Mouse (Mus musculus) C2C12 (cell line): ENCODE data around the gene Mlkl. TPM values are rescaled to one million over a fixed set of nuclear protein-coding genes. Genes with fewer than 3 reads are reported as not detected.
"Not testable (repeated sequence)": the region's sequence is repeated elsewhere in the genome, so short reads cannot be mapped to it uniquely, and the experiment has no call there.

Experiments used
- H3K27me3 ChIP-seq: one replicate; pipeline ENCODE4 v1.6.1; 2011; ENCODE audit not compliant: control insufficient read depth, insufficient read depth, insufficient read length
- H3K36me3 ChIP-seq: one replicate; pipeline ENCODE4 v1.6.1; 2011; ENCODE audit not compliant: control insufficient read depth, insufficient read depth
- H3K4me3 ChIP-seq: one replicate; pipeline ENCODE4 v1.5.1; 2011; ENCODE audit warnings: mild to moderate bottlenecking, control low read depth; ENCODE audit not compliant: poor library complexity, insufficient read depth, severe bottlenecking
- H3K79me2 ChIP-seq: one replicate; pipeline ENCODE4 v1.6.1; 2011; ENCODE audit not compliant: control insufficient read depth, insufficient read depth
- H3K79me3 ChIP-seq: one replicate; pipeline ENCODE4 v1.6.1; 2011; ENCODE audit warnings: low read depth, control low read depth
- H3ac ChIP-seq: one replicate; pipeline ENCODE3; 2011; ENCODE audit warnings: low read depth; ENCODE audit not compliant: control insufficient read depth, insufficient read length
- CEBPB ChIP-seq: IDR thresholded peaks from one replicate; pipeline ENCODE4 v1.6.1; 2011; ENCODE audit warnings: low read depth, mild to moderate bottlenecking, control low read depth, moderate library complexity
- CTCF ChIP-seq: IDR thresholded peaks from one replicate; pipeline ENCODE4 v1.5.1; 2011; ENCODE audit not compliant: control insufficient read depth, insufficient read depth, insufficient read length
- FOSL1 ChIP-seq: IDR thresholded peaks from one replicate; pipeline ENCODE4 v1.8.0; 2011; ENCODE audit warnings: mild to moderate bottlenecking, low read length; ENCODE audit not compliant: poor library complexity, insufficient read depth, severe bottlenecking
- MAX ChIP-seq: IDR thresholded peaks from one replicate; pipeline ENCODE4 v1.6.1; 2011; ENCODE audit warnings: mild to moderate bottlenecking, control low read depth
- MYOD1 ChIP-seq: IDR thresholded peaks from one replicate; pipeline ENCODE4 v1.6.1; 2011; ENCODE audit warnings: low read depth; ENCODE audit not compliant: control insufficient read depth, insufficient read length
- MYOG ChIP-seq: IDR thresholded peaks from one replicate; pipeline ENCODE4 v1.6.1; 2011; ENCODE audit not compliant: control insufficient read depth, insufficient read length; ENCODE audit errors: extremely low read depth
- USF1 ChIP-seq: IDR thresholded peaks from one replicate; pipeline ENCODE4 v1.6.1; 2011; ENCODE audit warnings: low read depth, mild to moderate bottlenecking, control low read depth, moderate library complexity
- polyA plus RNA-seq: library from polyadenylated mRNA; unstranded; fragments of >200 nt; fragmentation: generic; extraction: Trizol; gene quantifications from one replicate; pipeline ENCODE4 v1.2.1, GENCODE M21; 2012; ENCODE audit warnings: missing spikeins

Gene Mlkl
- polyA plus RNA-seq, 1 experiment, result 20.1 TPM

- Histone ChIP-seq H3K79me3 (no peaks in the 10 kb centered on the region), H3ac (no peak overlapping the region), H3K36me3 (peaks cover 19% of the 10 kb centered on the region), H3K4me3 (no peak overlapping the region), H3K79me2 (no peaks in the 10 kb centered on the region), H3K27me3 (no peaks in the 10 kb centered on the region)
- no peak for TF ChIP-seq MYOG
- no peak for TF ChIP-seq MAX
- no peak for TF ChIP-seq FOSL1
- TF ChIP-seq USF1, result no peak
- TF ChIP-seq MYOD1, result no peak
- TF ChIP-seq CTCF, result no peak
- TF ChIP-seq CEBPB, result no peak
Observed at GRCm38 (mm10) chr8:111268277-111268676, 69.7 kb downstream of the Mlkl start.

GRCm38 (mm10) chr8:111266161-111266560 lies 71.8 kb downstream of the Mlkl start:
- not testable (repeated sequence) for H3K79me3 ChIP-seq, H3K27me3 ChIP-seq, H3K79me2 ChIP-seq, H3ac ChIP-seq, H3K4me3 ChIP-seq
- peaks cover 14% of the 10 kb centered on the region for H3K36me3 ChIP-seq

GRCm38 (mm10) chr8:111264693-111265220 lies 73.2 kb downstream of the Mlkl start:
- peaks cover 5% of the 10 kb centered on the region for H3K36me3 ChIP-seq
- H3ac ChIP-seq, result no peak overlapping the region
- TF ChIP-seq USF1 (no peak), MYOG (no peak), FOSL1 (no peak), MYOD1 (no peak), MAX (no peak), CTCF (no peak), CEBPB (no peak)
- no peak overlapping the region for H3K4me3 ChIP-seq
- no peaks in the 10 kb centered on the region for H3K79me3 ChIP-seq
- H3K27me3 ChIP-seq, result no peaks in the 10 kb centered on the region
- H3K79me2 ChIP-seq, result no peaks in the 10 kb centered on the region

- TF ChIP-seq USF1 (no peak), MYOD1 (no peak), CTCF (no peak), MAX (no peak), CEBPB (no peak), MYOG (no peak), FOSL1 (no peak)
- peaks cover 18% of the 10 kb centered on the region for H3K79me2 ChIP-seq
- peaks cover 15% of the 10 kb centered on the region for H3K79me3 ChIP-seq
- no peak overlapping the region for H3ac ChIP-seq
- no peak overlapping the region for H3K4me3 ChIP-seq
- no peaks in the 10 kb centered on the region for H3K36me3 ChIP-seq
- H3K27me3 ChIP-seq, result no peaks in the 10 kb centered on the region
Observed at GRCm38 (mm10) chr8:111261981-111262381, 76.0 kb downstream of the Mlkl start.

Other genes with a start within 250 kb of the Mlkl start
- gene Clec18a, start 245.8 kb downstream of the Mlkl start, polyA plus RNA-seq, result not detected
- gene Pdpr, start 243.5 kb downstream of the Mlkl start, polyA plus RNA-seq, result 5.2 TPM
- gene Glg1, start 79.0 kb downstream of the Mlkl start, polyA plus RNA-seq, result 30.0 TPM
- 28.8 TPM for gene Rfwd3, start 38.0 kb downstream of the Mlkl start, polyA plus RNA-seq
- 0.06 TPM for gene Fa2h, start 55.6 kb upstream of the Mlkl start, polyA plus RNA-seq
- 6.7 TPM for gene Wdr59, start 183.9 kb upstream of the Mlkl start, polyA plus RNA-seq
- gene Znrf1, start 197.9 kb upstream of the Mlkl start, polyA plus RNA-seq, result 36.6 TPM